Mouse (Mus musculus) testis, adult 2 months (tissue): ENCODE measurements around the gene Ncln.

Experiments used
- CTCF ChIP-seq: fragments of 200-500 bp; IDR thresholded peaks from 2 replicates; pipeline ENCODE4 v1.5.1; 2012; ENCODE audit warnings: low read depth, mild to moderate bottlenecking, inconsistent platforms, low read length, moderate library complexity; ENCODE audit not compliant: control insufficient read depth, insufficient read depth, insufficient replicate concordance
- POLR2A ChIP-seq: fragments of 200-500 bp; IDR thresholded peaks from 2 replicates; pipeline ENCODE4 v1.6.1; 2012; ENCODE audit warnings: low read depth, mild to moderate bottlenecking, inconsistent platforms, low read length, moderate library complexity; ENCODE audit not compliant: control insufficient read depth

DNA sequence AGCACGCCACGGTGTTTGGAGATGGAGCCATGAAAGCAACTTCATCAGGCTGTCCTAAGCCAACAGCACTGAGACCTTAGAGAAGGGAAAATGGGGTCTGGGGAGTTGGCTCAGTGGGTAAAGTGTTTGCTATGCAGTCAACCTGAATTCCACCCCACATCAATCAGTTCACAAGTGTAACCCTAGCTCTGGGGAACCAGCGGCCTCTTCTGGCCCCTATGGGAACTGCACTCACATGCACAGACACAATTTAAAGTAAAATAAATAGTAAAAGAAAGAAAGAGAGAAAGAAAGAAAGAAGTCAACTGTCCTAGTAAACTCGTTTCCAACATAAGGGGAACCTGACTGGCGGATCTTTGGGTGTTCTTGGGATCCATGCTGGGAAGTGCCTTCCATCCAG, 17.6 kb upstream of the Ncln start:
- TF ChIP-seq CTCF (peak; percentile 19; the same call in 1 of the 2 replicates), POLR2A (no peak)
